Mouse (Mus musculus): ENCODE data around the gene Tedc2.

- no peak for TF ChIP-seq GATA1 (IDR thresholded peaks at IDR 0.05; ENCODE audit: borderline replicate concordance, low read length)
- no peak for TF ChIP-seq FLI1 (IDR thresholded peaks at IDR 0.05; ENCODE audit: low read length)
Measured at GRCm38 (mm10) chr17:24260516-24260915, 39.9 kb upstream of the Tedc2 start.
